Mouse (Mus musculus): ENCODE data around the gene Ube2i. TPM values are rescaled to one million over a fixed set of nuclear protein-coding genes. Genes with fewer than 3 reads are reported as not detected.
"Not testable (repeated sequence)": the region's sequence is repeated elsewhere in the genome, so short reads cannot be mapped to it uniquely, and the experiment has no call there.

Gene Ube2i
- polyA plus RNA-seq, 1 experiment = 246 TPM

GRCm38 (mm10) chr17:25244239-25244638 lies 30.2 kb downstream of the Ube2i start:
- Histone ChIP-seq H3ac (ENCODE audit: control insufficient read depth, insufficient read length) (no peak overlapping the region), H3K36me3 (ENCODE audit: control insufficient read depth, insufficient read depth) (no peaks in the 10 kb centered on the region), H3K4me3 (no peak overlapping the region), H3K27me3 (ENCODE audit: control insufficient read depth, insufficient read depth, insufficient read length) (no peaks in the 10 kb centered on the region), H3K4me2 (ENCODE audit: low read depth) (no peak overlapping the region), H3K79me2 (ENCODE audit: control insufficient read depth, insufficient read depth) (peaks cover 14% of the 10 kb centered on the region)
- no peak for TF ChIP-seq MYOG (IDR thresholded peaks at IDR 0.05; ENCODE audit: control insufficient read depth in 1 of 3, insufficient read depth in 1 of 3, insufficient read length in 2 of 3, low read depth in 2 of 3)

GRCm38 (mm10) chr17:25243131-25243780 lies 31.2 kb downstream of the Ube2i start:
- no peak overlapping the region for H3ac ChIP-seq (ENCODE audit: control insufficient read depth, insufficient read length)
- no peak overlapping the region for H3K4me2 ChIP-seq (ENCODE audit: low read depth)
- peaks cover 14% of the 10 kb centered on the region for H3K79me2 ChIP-seq (ENCODE audit: control insufficient read depth, insufficient read depth)
- TF ChIP-seq POLR2AphosphoS2 (IDR thresholded peaks at IDR 0.05; ENCODE audit: insufficient read length, low read depth) (no peak), MYOG (IDR thresholded peaks at IDR 0.05; ENCODE audit: control insufficient read depth in 1 of 3, insufficient read depth in 1 of 3, insufficient read length in 2 of 3, low read depth in 2 of 3) (no peak), REST (IDR thresholded peaks at IDR 0.05; ENCODE audit: insufficient read depth, insufficient read length) (no peak), E2F4 (IDR thresholded peaks at IDR 0.05; ENCODE audit: insufficient read depth) (no peak), CEBPB (IDR thresholded peaks at IDR 0.05; ENCODE audit: insufficient read depth, poor library complexity, severe bottlenecking) (no peak), USF1 (IDR thresholded peaks at IDR 0.05; ENCODE audit: low read depth) (no peak), MYOD1 (IDR thresholded peaks at IDR 0.05; ENCODE audit: control insufficient read depth in 1 of 3, insufficient read length in 2 of 3, low read depth in 2 of 3) (no peak), TCF3 (IDR thresholded peaks at IDR 0.05; ENCODE audit: insufficient read length, low read depth) (no peak), TCF12 (IDR thresholded peaks at IDR 0.05; ENCODE audit: insufficient read depth, poor library complexity, severe bottlenecking) (no peak)
- H3K36me3 ChIP-seq (ENCODE audit: control insufficient read depth, insufficient read depth) = no peaks in the 10 kb centered on the region
- H3K4me3 ChIP-seq = no peak overlapping the region
- no peaks in the 10 kb centered on the region for H3K27me3 ChIP-seq (ENCODE audit: control insufficient read depth, insufficient read depth, insufficient read length)

- H3K4me2 ChIP-seq (ENCODE audit: low read depth) = peak within 1 kb of the TSS; percentile 78
- H3K4me3 ChIP-seq = peak within 1 kb of the TSS; percentile 62
- H3K36me3 ChIP-seq (ENCODE audit: control insufficient read depth, insufficient read depth) = no peaks in the 10 kb centered on the region
- TF ChIP-seq E2F4 (IDR thresholded peaks at IDR 0.05; ENCODE audit: insufficient read depth) = no peak
- peak; percentile 58 for TF ChIP-seq POLR2A (IDR thresholded peaks at IDR 0.05; ENCODE audit: insufficient read length, low read depth)
- no peak for TF ChIP-seq MYOG (IDR thresholded peaks at IDR 0.05; ENCODE audit: control insufficient read depth in 1 of 3, insufficient read depth in 1 of 3, insufficient read length in 2 of 3, low read depth in 2 of 3)
- no peak for TF ChIP-seq SRF (IDR thresholded peaks at IDR 0.05; ENCODE audit: control insufficient read depth, insufficient read length, low read depth)
- TF ChIP-seq USF1 (IDR thresholded peaks at IDR 0.05; ENCODE audit: low read depth) = peak; percentile 92
- TF ChIP-seq MYOD1 (IDR thresholded peaks at IDR 0.05; ENCODE audit: control insufficient read depth in 1 of 3, insufficient read length in 2 of 3, low read depth in 2 of 3) = no peak
- no peak for TF ChIP-seq TCF12 (IDR thresholded peaks at IDR 0.05; ENCODE audit: insufficient read depth, poor library complexity, severe bottlenecking)
- TF ChIP-seq CEBPB (IDR thresholded peaks at IDR 0.05; ENCODE audit: insufficient read depth, poor library complexity, severe bottlenecking) = no peak
- no peak for TF ChIP-seq POLR2AphosphoS2 (IDR thresholded peaks at IDR 0.05; ENCODE audit: insufficient read length, low read depth)
- TF ChIP-seq TCF3 (IDR thresholded peaks at IDR 0.05; ENCODE audit: insufficient read length, low read depth) = no peak
- TF ChIP-seq REST (IDR thresholded peaks at IDR 0.05; ENCODE audit: insufficient read depth, insufficient read length) = peak; percentile 87
- no peaks in the 10 kb centered on the region for H3K27me3 ChIP-seq (ENCODE audit: control insufficient read depth, insufficient read depth, insufficient read length)
- H3ac ChIP-seq (ENCODE audit: control insufficient read depth, insufficient read length) = peak within 1 kb of the TSS; percentile 42
- H3K79me2 ChIP-seq (ENCODE audit: control insufficient read depth, insufficient read depth) = peaks cover 14% of the 10 kb centered on the region
These were observed 34.5 kb downstream of the Ube2i start, which contains the start of the genes Gnptg and Tsr3 for GRCm38 (mm10) chr17:25239695-25240636. Gene Gnptg (minus strand): TSS chr17:25240124. Gene Tsr3 (plus strand): TSS chr17:25240170.

GRCm38 (mm10) chr17:25235635-25236034 lies 38.8 kb downstream of the Ube2i start:
- H3K27me3 ChIP-seq (ENCODE audit: control insufficient read depth, insufficient read depth, insufficient read length) = no peaks in the 10 kb centered on the region
- H3K36me3 ChIP-seq (ENCODE audit: control insufficient read depth, insufficient read depth) = no peaks in the 10 kb centered on the region
- H3K4me2 ChIP-seq (ENCODE audit: low read depth) = no peak overlapping the region
- peaks cover 5% of the 10 kb centered on the region for H3K79me2 ChIP-seq (ENCODE audit: control insufficient read depth, insufficient read depth)
- H3K4me3 ChIP-seq = no peak overlapping the region
- no peak for TF ChIP-seq TCF3 (IDR thresholded peaks at IDR 0.05; ENCODE audit: insufficient read length, low read depth)
- no peak for TF ChIP-seq POLR2A (IDR thresholded peaks at IDR 0.05; ENCODE audit: insufficient read length, low read depth)
- TF ChIP-seq POLR2AphosphoS2 (IDR thresholded peaks at IDR 0.05; ENCODE audit: insufficient read length, low read depth) = no peak
- TF ChIP-seq SRF (IDR thresholded peaks at IDR 0.05; ENCODE audit: control insufficient read depth, insufficient read length, low read depth) = no peak
- TF ChIP-seq CEBPB (IDR thresholded peaks at IDR 0.05; ENCODE audit: insufficient read depth, poor library complexity, severe bottlenecking) = no peak
- TF ChIP-seq MAX (IDR thresholded peaks at IDR 0.05; ENCODE audit: low read depth) = no peak
- H3ac ChIP-seq (ENCODE audit: control insufficient read depth, insufficient read length) = no peak overlapping the region

- not testable (repeated sequence) for H3K27me3 ChIP-seq (ENCODE audit: control insufficient read depth, insufficient read depth, insufficient read length); H3K36me3 ChIP-seq (ENCODE audit: control insufficient read depth, insufficient read depth); H3ac ChIP-seq (ENCODE audit: control insufficient read depth, insufficient read length); H3K4me3 ChIP-seq; H3K79me2 ChIP-seq (ENCODE audit: control insufficient read depth, insufficient read depth); H3K4me2 ChIP-seq (ENCODE audit: low read depth)
These were observed 42.8 kb downstream of the Ube2i start for GRCm38 (mm10) chr17:25231621-25232020.

All from myocyte (in vitro differentiated cells).